Mouse (Mus musculus): ENCODE results near the gene Rgs6.
A peak's percentile ranks its signal among the peaks of the same experiment; 100 is the strongest.

Gene Rgs6

GRCm38 (mm10) chr12:82855333-82856107 is 267.4 kb downstream of the Rgs6 start:
- DNase-seq (ENCODE audit: low read depth, low spot score) = peak; percentile 21

- no peak for DNase-seq (ENCODE audit: low read depth, low spot score)
Observed at GRCm38 (mm10) chr12:82865686-82866085, 277.6 kb downstream of the Rgs6 start.

- no peak for DNase-seq (ENCODE audit: low read depth, low spot score)
Observed at GRCm38 (mm10) chr12:82880711-82881110, 292.6 kb downstream of the Rgs6 start.

GRCm38 (mm10) chr12:82883079-82883478 is 295.0 kb downstream of the Rgs6 start:
- peak; percentile 2 for DNase-seq (ENCODE audit: low read depth, low spot score)

- DNase-seq (ENCODE audit: low read depth, low spot score) = no peak
Observed at GRCm38 (mm10) chr12:82894971-82895838, 307.1 kb downstream of the Rgs6 start.

- DNase-seq (ENCODE audit: low read depth, low spot score) = no peak
Observed at GRCm38 (mm10) chr12:82905773-82906172, 317.7 kb downstream of the Rgs6 start.

- DNase-seq (ENCODE audit: low read depth, low spot score) = no peak
Observed at GRCm38 (mm10) chr12:82910846-82911245, 322.8 kb downstream of the Rgs6 start.

GRCm38 (mm10) chr12:82914127-82914526 is 326.0 kb downstream of the Rgs6 start:
- no peak for DNase-seq (ENCODE audit: low read depth, low spot score)

GRCm38 (mm10) chr12:82920146-82920545 is 332.1 kb downstream of the Rgs6 start:
- no peak for DNase-seq (ENCODE audit: low read depth, low spot score)

GRCm38 (mm10) chr12:82921287-82922015 is 333.4 kb downstream of the Rgs6 start:
- DNase-seq (ENCODE audit: low read depth, low spot score) = no peak

- DNase-seq (ENCODE audit: low read depth, low spot score) = no peak
Observed at GRCm38 (mm10) chr12:82922856-82923506, 334.9 kb downstream of the Rgs6 start.

- DNase-seq (ENCODE audit: low read depth, low spot score) = peak; percentile 80
Observed at GRCm38 (mm10) chr12:82932706-82933461, 344.8 kb downstream of the Rgs6 start.

GRCm38 (mm10) chr12:82935121-82935762 is 347.1 kb downstream of the Rgs6 start:
- DNase-seq (ENCODE audit: low read depth, low spot score) = no peak

- DNase-seq (ENCODE audit: low read depth, low spot score) = no peak
Observed at GRCm38 (mm10) chr12:82935767-82936166, 347.7 kb downstream of the Rgs6 start.

GRCm38 (mm10) chr12:82940461-82940860 is 352.4 kb downstream of the Rgs6 start:
- DNase-seq (ENCODE audit: low read depth, low spot score) = no peak

GRCm38 (mm10) chr12:82946507-82946906 is 358.4 kb downstream of the Rgs6 start:
- peak; percentile 61 for DNase-seq (ENCODE audit: low read depth, low spot score)

GRCm38 (mm10) chr12:82961111-82961510 is 373.0 kb downstream of the Rgs6 start:
- DNase-seq (ENCODE audit: low read depth, low spot score) = no peak

GRCm38 (mm10) chr12:82961852-82962251 is 373.8 kb downstream of the Rgs6 start:
- DNase-seq (ENCODE audit: low read depth, low spot score) = peak; percentile 7

GRCm38 (mm10) chr12:82970521-82971105 is 382.5 kb downstream of the Rgs6 start:
- DNase-seq (ENCODE audit: low read depth, low spot score) = no peak

- DNase-seq (ENCODE audit: low read depth, low spot score) = no peak
Observed at GRCm38 (mm10) chr12:82971176-82971575, 383.1 kb downstream of the Rgs6 start.
